Mouse (Mus musculus): ENCODE measurements around the gene Mrps27.

Mrps27 gene

DNA sequence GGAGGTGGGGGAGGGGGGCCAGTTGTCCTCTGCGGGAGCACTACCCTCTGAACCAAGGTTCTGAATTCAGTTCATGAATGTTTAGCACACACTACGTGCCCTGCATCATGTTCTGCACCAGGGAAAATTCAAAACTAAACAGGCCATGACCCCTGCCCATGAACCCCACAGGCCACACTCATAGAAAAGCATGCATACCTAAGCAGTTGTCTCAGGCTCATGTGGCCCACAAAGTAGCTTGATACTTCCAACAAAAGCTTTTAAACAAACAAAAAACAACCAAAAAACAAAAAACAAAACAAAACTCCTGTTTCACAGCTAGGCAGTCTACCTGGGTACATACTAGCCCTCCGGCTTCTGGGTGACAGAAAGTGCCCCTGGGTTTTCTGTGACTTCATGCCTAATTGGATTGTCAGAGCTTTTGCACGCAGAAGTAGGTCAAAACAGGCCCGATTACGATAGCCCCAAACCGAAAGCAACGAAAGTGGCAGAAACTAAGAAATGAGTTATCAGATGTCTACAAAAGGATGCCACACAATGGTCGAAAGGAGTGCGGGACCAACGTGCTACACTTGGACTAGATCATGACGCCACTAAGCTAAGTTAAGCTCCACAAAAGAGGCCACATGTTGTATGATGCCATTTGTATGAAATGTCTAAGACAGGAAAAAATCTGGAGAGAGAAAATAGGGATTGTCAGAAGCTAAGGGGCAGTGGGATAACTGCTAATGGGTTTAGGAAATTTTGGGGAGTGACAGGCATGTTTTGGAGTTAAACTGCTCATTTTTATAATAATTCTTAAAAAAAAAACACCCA lies 98.1 kb downstream of the Mrps27 start:
- no peak for DNase-seq

GRCm38 (mm10) chr13:99443484-99444175 lies 99.0 kb downstream of the Mrps27 start:
- DNase-seq = no peak

DNA sequence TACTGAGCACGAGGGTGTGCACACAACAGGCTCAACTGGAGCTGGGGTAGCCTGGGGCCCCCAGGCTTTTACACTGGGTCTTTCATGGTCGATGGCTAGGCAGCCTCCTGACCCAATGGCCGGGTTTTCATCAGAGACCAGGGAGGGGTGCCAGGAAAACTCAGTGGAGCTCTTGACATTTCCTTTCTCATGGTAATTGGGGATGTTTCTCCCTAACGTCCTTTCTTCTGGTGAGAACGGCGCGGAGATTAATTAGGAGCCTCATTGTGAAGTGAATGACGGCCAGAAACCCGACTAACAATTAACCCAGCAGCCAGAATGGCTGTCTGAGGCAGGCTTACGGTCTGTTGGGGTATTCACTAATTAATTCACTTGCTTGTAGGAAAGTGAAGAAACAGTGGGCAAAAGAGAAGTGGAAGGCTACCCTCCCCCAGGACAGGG lies 99.9 kb downstream of the Mrps27 start:
- no peak for DNase-seq

GRCm38 (mm10) chr13:99444880-99445279 lies 100.3 kb downstream of the Mrps27 start:
- peak in 1 of 2 experiments; percentile 32 for DNase-seq

DNA sequence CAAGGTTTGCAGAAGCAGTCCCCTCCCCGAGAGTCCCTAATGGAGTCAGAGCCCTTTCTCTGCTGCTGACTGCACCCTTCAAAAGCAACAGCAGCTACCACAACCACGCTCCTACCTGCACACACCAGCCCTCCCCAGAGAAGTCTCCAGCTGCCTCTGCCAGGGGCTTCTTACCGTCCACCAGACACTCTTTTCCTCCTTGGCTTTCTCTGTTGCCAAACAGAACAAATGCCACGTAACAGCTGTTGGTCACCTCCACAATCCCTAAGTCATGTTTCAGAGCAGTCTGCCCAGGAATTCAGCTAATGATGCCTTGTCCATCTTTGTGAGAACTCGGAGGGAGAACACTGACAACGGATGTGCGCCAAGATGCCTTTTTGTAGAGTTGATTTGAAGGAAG lies 102.4 kb downstream of the Mrps27 start:
- no peak for DNase-seq

- DNase-seq = no peak
Measured at GRCm38 (mm10) chr13:99447403-99448199, 103.0 kb downstream of the Mrps27 start.

DNA sequence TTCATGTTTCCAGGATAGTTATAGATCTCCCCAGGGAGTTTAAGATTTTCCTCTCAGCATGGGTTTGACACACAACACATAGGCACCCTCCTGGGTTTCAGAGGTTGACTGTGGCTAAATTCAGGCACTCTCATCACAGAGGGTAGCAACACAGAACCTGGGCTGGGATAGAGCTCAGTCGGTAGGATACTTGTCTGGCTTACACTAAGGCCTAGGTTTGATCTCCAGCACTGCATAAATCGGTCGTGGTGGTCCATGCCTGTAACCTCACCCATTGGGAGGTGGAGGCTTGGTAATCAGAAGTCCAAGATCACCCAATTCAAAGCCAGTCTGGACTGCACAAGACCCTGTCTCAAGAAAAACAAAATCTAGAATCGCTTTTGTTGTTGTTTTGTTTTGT lies 103.7 kb downstream of the Mrps27 start:
- no peak for DNase-seq

- DNase-seq = no peak
Measured at GRCm38 (mm10) chr13:99449547-99449946, 105.0 kb downstream of the Mrps27 start.

DNA sequence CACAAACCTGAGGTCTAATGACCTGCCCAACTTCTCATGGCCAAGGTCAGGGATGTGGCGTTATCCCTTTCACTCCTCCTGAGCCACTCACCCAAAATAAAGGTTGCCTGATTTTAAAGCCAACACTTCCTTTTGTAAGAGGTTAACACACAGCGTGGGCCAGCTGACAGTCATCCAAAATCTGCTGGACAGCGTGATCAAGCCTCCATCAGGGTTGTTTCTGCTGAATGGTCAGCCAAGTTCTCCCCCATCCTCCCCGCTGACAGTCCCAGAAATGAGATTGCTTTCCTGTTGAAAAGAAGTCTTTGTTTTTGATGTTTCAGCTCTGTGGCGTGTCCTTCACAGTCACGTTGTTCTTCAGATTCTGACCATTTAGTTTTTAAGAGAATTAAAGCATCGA lies 106.2 kb downstream of the Mrps27 start:
- DNase-seq = no peak

GRCm38 (mm10) chr13:99451276-99451675 lies 106.7 kb downstream of the Mrps27 start:
- no peak for DNase-seq

DNA sequence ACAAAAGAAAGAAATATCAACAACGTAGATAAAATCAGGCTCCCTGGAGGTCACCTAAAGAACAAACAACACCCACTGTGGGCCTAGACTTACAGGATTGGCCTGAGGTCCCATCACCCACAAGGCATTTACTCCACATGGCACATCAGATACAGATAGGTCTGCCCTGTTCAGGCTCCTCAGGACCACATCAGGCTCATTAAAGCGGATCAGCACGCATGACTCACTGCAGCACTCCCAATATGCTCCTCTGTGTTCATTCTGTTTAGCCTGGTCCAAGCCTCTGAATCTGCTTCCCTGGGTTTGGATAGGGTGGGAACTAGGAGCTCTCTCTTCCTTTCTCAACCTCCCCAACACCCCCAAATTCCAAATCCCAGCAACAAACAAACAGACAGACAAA lies 107.9 kb downstream of the Mrps27 start:
- DNase-seq = no peak

GRCm38 (mm10) chr13:99454977-99455376 lies 110.4 kb downstream of the Mrps27 start:
- DNase-seq = no peak

GRCm38 (mm10) chr13:99458658-99459386 lies 114.2 kb downstream of the Mrps27 start:
- peak in 1 of 2 experiments; percentile 12 for DNase-seq

GRCm38 (mm10) chr13:99459612-99460011 lies 115.0 kb downstream of the Mrps27 start:
- no peak for DNase-seq

DNA sequence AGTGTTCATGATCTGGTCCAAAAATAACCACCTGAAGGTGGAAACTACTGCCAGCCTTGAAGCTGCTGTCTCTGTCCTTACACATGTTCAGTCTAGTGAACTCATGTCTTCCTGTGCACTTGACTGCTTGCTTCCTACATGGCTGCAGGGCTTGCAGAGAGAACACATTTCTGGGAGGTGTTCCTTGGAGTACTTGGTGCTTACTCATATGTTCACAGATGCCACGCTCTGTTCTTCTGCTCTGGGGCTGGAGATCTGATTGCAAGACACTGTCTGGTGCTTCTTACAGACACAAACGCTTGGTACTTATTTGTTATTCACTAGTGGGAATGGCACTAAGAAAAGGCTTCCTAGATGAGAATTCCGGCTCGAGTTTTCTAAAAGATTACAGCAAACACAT lies 117.3 kb downstream of the Mrps27 start:
- DNase-seq = no peak

DNA sequence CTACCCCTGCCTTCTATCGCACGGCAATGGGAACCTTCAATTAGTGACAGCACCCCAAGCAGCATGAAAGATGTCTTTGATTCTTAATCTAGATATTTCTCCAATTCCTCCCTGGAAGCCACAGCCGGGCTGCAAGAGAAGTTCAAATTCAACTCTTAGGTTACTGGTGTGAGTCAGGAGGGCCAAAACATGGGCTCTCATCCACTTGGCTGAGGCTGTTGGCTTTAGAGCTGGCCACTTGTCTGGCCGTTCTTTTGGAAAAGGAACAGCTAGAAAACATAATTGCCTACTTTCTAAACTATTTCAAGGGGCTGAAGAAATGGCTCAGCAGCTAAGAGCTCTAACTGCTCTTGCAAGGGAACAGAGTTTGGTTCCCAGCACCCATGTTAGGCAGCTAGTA lies 120.0 kb downstream of the Mrps27 start:
- DNase-seq = no peak

Measured in lung, adult 18-20 months (tissue).